Mouse (Mus musculus) heart, adult 2 months (tissue): ENCODE results near the gene Clec12a.

Source experiments
- CTCF ChIP-seq: fragments of 200-600 bp; IDR thresholded peaks from 2 replicates; pipeline ENCODE4 v1.8.1; 2022; ENCODE audit warnings: antibody characterized with exemption, mild to moderate bottlenecking, moderate library complexity
- EP300 ChIP-seq: fragments of 200-500 bp; IDR thresholded peaks from 2 replicates; pipeline ENCODE4 v1.6.1; 2011; ENCODE audit warnings: low read depth, low read length, control low read depth; ENCODE audit not compliant: insufficient read depth

DNA sequence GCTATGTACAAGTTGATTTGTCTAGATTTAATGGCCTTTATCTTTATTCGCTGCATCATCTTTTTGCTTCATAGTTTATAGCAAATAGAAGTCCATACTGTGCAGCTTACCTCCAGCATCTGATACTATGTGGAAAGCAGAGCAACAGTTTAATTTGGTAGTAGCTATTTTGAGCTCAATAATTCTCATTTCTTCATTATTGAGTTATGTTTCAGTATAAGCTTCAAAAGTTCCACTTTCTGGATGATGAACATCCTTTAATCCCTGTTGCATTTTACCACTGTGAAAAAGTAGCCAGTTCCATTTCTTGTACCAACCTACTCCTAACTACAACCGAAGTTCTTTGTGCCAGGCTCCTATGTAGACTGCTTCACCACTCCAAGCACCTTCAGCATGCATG, 66.1 kb downstream of the Clec12a start, which contains the start of gene Clec9a:
- TF ChIP-seq CTCF: no peak
- no peak for TF ChIP-seq EP300
